Mouse (Mus musculus): ENCODE results near the gene Cnpy4.
"Not testable (repeated sequence)": the region's sequence is repeated elsewhere in the genome, so short reads cannot be mapped to it uniquely, and the experiment has no call there.

Cnpy4 gene

DNA sequence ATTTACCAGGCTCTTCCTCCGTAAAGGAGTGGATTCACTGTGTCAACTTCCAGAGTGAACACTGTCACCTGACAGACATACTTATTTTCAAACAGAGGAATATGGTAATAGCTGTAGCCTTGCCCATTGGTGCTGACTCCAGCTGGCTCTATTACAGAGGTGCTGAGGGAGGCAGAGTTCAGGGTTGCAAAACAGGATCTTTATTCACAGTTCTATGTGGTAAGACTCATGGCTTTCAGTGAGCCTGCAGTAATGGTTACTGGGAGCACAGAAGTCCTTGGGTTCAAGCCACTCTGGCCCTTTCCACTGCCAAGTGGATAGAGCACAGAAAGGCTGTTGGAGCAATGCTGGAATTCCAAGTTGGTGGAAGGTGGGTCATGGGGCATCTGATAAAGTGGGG lies 20.0 kb downstream of the Cnpy4 start:
- no peak for DNase-seq

GRCm38 (mm10) chr5:138207873-138208272 lies 20.6 kb downstream of the Cnpy4 start:
- no peak for DNase-seq

DNA sequence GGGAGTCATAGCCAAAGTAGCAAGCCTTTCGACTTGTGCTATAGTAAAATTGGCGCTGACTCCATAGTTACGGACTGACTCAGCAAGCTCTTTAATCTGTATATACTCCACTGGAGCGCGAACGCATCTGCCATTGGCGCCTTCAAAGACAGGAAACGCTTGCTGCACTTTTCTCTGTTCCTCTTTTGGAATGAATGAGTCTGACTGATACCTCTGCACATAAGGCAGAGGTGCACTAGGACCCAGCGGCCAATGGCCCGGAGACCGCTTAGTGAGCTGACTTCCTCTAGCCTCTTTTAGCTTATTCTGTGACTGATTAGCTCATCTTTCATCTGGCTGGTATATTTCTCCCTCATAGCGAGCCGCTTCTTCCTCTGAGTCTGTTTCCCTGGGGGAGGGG lies 29.3 kb downstream of the Cnpy4 start:
- not testable (repeated sequence) for DNase-seq

- no peak for DNase-seq
Observed at GRCm38 (mm10) chr5:138219864-138220263, 32.6 kb downstream of the Cnpy4 start.

GRCm38 (mm10) chr5:138222111-138222510 lies 34.8 kb downstream of the Cnpy4 start:
- peak; percentile 44 for DNase-seq

DNA sequence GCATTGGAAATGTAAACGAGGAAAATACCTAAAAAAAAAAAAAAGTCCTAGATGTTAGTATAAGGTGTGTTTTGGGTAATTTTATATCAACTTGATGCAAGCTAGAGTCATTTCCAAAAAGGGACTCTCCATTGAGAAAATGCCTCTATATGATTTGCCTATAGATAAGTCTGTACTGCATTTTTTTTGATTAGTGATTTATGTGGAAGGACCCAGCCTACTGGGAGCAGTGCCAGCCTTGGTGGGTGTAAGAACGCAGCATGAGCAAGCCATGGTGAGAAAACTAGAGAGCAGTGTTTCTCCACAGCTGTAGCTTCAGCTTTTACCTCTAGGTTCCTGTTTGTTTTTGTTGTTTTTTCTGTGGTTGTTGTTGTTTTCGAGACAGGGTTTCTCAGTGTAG lies 36.0 kb downstream of the Cnpy4 start:
- DNase-seq = no peak

DNA sequence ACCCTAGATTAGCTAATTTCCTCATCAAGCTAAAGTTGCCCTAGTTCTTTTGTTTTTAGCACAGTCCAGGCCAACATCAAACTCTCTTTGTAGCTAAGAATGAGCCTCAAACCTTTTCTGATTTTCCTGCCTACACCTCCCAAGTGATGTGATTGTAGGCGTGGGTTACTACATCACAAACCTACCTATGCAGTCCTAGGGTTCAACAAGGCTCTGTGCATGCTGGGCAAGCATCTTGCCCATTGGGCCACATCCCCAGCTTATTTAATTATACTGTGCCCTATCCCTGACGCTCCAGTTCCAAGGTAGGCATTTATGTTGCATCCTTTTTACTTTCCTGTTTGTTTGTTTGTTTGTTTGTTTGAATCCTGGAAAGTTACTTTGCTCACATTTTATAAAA lies 38.4 kb downstream of the Cnpy4 start, which contains the start of gene Nxpe5:
Gene Nxpe5, plus strand, starts transcription at position 199 of the 400 bp plus-strand sequence.
- no peak for DNase-seq

GRCm38 (mm10) chr5:138226491-138226890 lies 39.2 kb downstream of the Cnpy4 start:
- no peak for DNase-seq

GRCm38 (mm10) chr5:138227367-138227766 lies 40.1 kb downstream of the Cnpy4 start:
- no peak for DNase-seq

- no peak for DNase-seq
Observed at GRCm38 (mm10) chr5:138228026-138228425, 40.7 kb downstream of the Cnpy4 start.

DNA sequence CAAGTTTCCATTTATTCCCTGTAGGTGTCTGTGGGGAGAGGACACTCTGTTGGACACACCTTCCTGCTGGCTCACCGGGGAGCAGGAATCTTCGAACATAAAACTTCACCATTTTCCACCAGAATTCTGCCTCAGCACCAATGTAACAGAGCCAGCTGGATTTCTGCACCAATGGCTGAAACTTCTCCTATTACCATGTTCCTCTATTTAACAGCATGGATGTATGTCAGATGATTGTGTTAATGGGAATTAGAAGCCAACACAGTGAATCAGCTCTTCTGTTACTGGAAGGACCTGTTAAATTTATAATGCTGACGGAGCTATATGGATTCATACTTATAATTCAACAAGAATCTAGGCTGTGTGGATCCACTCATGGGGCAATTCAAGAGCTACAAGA lies 42.2 kb downstream of the Cnpy4 start:
- DNase-seq = no peak

DNA sequence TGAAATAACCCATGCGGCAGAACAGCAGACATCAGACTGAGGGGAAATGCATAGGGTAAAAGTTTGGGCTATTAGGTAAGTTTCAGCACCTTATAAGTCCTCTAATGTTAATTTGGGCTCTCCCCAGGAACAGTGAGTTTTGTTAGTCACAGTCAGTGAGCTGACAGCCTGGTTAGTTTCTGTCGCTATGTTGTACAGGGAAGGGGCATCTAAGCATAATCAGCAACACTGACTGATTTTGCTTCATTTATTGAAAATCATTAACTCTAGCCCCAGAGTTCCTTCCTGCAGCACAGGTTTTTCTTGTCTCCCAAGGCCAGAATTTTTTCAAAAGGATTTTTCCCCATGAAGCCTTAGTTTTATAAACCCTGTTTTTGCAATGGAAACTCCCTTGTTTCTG lies 46.5 kb downstream of the Cnpy4 start:
- DNase-seq = no peak

DNA sequence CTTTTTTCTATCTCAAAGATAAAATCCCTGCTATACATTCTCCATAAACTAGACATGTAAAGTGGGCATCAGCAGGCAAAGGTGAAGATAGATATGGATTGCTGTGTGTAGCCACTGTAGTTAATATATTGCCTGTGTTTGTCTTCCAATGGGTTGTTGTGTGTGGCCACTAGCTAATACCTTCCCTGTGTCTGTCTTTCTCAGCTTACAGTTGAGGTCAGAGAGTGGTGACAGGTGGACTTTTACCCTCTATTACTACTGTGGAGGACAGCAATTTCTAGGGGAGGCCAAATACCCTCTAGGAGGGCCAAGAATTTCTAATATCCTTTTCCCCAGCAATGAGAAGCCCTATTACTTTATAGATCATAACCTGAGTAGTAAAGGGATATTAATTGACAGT lies 46.9 kb downstream of the Cnpy4 start:
- DNase-seq = no peak

DNA sequence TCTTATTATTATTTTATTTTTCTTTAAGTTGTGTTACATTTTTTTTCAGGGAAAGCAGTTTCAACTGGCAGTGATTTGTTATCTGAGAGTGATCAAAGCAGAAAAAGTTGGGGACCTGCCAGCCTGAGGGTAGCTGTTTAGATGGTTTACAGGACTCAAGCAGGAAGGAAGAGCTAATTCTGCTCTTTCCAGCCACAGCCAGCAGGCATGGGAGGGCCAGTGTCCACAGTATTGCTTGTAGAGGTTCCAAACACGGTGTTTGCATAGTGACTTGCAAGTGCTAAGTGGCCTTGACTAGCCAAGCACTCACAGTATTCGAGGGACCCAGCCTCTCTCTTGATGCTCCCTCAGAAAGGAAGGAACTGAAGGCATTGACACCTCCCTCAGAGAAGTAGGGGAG lies 54.2 kb downstream of the Cnpy4 start:
- DNase-seq = no peak

All from cerebellum, adult 9-11 months (tissue).